Mouse (Mus musculus): Measurements from ENCODE around the gene Elovl6.

GRCm38 (mm10) chr3:129631018-129631417, 98.9 kb downstream of the Elovl6 start:
- TF ChIP-seq CTCF (IDR thresholded peaks at IDR 0.05; ENCODE audit: low read depth, low read length) = no peak
- no peak for TF ChIP-seq POLR2A (IDR thresholded peaks at IDR 0.05; ENCODE audit: borderline replicate concordance, low read depth, low read length)
